Mouse (Mus musculus) thymus, postnatal 14 days (tissue): ENCODE data around the gene Herc1.
A peak's percentile ranks its signal among the peaks of the same experiment; 100 is the strongest.

Experiments
- DNase-seq: peaks from one replicate; pipeline ENCODE4 v3.0.0; 2021

The Herc1 gene

DNA sequence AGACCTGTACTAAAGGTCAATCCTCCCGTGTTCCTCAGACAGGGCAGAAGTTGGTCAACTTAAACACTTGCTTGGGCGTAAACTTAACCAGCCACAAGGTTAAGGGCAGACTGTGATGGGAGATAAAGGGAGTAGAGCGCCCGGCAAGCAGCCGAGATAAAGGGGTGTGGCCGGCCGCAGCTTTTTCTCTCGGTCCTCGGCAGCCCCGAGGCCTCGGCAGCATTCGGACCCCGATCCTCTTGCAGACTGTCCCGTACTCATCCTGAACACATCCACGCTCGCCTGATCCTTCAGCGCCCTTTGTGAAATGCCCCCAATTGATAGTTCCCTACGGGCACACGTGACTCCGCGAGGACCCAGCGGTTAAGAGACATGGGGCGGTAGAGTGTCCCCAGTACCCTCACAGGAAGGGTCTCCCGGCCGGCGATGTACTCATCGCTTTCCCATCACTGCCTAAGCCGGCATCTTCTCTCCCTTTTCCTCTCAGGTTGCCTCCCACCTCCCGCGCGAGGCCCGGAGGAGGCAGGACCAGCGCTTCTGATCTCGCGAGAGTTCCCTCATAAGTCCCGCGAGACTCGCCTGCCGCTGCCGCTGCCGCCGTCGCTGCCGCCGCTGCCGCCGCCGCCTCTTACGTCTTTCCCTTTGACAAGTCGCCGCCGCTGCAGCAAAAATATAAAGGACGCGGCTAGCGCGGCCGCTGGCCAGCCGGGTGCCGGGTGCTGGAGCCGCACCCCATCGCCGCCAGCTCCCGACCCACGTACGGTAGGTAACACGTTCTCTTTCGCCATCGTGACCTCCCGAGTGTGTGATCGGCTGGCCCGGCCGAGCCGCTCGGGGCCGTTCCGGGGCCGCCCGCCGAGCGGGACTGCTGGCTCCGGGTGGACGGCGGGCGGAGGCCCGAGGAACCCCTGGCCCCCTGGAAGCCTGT, at the start of gene Herc1:
TSS of gene Herc1 (plus strand) at position 591 of the 928 bp plus-strand sequence.
- DNase-seq, result peak; percentile 97

DNA sequence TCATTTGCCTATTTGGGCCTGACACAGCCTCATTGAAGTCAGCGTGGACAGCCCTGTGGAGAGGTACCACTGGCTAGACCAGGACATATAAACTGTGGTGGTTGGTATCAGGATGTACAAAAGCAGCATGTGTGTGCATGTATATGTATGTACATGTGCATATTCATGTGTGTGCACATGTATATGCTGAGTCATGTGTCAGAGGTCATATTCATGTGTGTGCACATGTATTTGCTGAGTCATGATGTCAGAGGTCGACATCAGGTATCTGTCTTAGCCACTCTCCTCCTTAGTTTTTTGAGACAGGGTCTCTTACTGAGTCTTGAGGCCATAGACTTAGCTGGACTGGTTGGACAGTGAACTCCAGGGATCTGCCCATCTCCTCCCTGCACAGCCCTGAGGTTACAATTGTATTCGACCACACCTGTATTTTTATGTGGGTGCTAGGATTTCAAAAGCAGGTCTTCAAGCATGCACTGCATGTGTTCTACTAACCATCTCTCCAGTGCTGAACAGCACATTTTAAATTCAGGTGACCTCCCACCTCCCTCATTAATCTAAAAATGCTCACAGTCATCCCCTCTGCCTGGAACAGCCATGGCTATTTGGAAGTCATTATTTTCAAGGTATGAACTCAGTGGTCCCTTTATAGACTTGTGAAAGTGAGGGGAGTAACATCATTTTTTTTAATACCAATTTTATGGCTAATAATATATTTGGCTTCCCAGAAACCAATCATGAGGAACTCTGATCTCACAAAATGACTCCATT, 45.7 kb upstream of the Herc1 start:
- DNase-seq, result no peak

GRCm38 (mm10) chr9:66305121-66306112, 44.8 kb upstream of the Herc1 start:
- DNase-seq, result peak; percentile 47

DNA sequence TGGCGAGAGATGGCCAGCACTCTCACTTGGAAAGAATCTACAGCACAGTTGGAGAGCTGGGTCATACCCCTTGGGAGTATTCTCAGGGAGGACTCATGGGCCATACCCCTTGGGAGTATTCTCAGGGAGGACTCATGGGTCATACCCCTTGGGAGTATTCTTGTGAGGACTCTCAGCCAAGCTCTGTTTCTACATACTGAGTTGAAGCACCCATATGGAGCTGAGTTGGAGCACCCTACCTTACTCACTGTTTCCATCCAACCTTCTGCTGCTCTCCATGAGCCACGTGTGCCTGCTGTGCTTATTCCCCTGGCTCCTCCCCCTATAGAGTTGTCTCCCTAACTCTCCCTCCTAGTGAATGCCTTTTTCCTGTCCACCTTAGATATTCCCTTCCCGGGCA, 43.8 kb upstream of the Herc1 start:
- no peak for DNase-seq

- peak; percentile 11 for DNase-seq
Observed at GRCm38 (mm10) chr9:66307341-66307740, 42.9 kb upstream of the Herc1 start.

- DNase-seq, result no peak
Observed at GRCm38 (mm10) chr9:66308741-66309140, 41.5 kb upstream of the Herc1 start.

DNA sequence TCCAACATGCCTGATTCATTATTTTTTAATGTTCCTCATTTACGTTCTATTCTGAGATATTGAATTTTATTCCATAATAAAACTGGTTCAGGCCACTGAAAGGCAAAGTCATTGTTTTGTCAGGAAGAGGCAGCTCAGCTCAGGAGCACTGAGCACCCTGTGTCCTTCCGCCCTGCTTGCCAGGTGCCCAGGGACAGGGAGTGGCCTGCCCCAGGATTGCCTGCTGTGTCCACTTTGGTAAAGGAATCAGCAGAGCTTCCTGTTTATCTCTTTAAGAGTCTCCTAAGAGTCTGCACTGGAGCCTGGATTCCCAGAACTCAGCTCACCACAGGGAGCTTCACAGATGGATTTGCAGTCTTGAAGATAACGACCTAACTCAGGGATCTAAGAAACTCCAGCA, 38.8 kb upstream of the Herc1 start:
- DNase-seq, result no peak

DNA sequence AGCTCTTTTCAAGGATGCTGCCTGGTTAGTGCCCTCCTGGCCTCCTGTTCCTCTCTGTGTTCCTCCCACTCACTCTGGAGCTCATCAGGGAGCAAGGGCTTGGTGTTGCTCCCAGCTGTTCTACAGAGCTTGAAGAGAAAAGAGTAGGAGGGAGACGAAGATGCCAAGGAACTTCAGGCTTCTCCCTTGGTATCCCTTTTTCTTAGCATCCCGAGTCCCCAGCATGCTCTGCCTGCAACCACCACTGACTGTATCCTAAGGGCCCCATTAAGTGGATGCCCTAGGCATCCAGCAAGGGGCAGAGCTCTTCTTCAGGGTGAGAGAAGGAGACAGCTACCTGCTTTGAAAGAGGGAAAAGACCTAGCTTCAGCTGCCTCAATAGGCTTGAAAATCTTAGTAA, 33.6 kb upstream of the Herc1 start:
- DNase-seq, result no peak

DNA sequence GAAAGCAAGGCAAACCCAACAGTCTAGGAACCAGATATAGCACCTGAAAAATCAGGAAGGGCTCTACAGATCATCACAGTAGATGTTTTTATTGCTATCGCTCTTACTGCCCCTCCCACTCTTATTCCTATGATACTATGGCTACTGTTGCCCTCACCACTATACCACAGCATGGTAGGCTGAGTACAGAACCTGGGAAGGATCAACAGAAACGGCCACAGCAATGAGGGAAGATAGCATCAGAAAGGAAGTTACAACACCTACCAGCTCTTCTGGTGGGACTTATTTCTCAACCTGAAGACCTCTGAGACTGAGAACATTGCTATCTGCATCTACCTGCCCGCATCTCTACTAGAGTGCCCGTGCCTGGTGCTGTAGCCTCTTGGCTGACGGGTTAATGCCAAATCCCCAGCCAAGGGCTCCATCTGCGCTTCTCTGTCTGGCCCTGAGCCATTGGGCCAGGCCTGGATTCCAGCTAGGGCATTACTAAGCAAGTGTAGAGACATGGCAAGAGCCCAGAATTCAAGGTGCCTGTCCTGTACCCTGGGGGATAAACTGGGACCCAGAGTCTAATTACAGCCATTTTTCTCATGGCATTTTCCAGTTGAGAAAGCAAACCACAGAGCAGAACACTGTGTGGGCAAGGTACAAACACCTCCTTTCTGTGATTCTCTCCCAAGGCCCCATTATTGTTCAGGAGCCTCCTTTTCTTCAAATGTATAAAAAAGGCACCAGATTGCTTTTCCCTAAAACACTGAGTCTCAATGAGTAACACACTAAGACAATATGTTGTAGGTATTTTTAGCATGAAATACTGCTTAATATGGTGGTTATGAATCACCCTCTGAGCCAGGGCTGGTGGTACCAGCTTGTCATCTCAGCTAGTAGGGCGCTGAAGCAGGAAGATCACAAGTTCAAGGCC, 28.0 kb upstream of the Herc1 start:
- DNase-seq, result no peak

DNA sequence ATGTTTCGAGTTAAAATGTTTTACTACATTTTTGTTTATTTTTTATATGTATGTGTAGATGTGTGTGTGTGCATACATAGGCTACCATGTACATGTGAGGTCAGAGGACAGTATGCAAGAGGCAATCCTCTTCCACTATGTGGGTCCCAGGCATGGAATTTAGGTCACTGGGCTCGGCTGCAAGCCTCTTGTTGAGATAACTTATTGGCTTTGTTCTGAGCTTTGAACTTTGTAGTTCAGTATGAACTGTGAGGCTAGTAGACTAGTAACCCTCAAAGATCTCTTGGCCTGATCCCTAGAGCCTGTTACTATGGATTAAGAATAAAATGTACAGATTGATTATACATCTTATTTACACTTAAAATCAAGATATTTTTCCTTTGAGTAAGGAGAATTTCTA, 23.4 kb upstream of the Herc1 start:
- no peak for DNase-seq

- no peak for DNase-seq
Observed at GRCm38 (mm10) chr9:66329474-66329873, 20.8 kb upstream of the Herc1 start.

GRCm38 (mm10) chr9:66330437-66330836, 19.8 kb upstream of the Herc1 start:
- DNase-seq, result no peak

GRCm38 (mm10) chr9:66331548-66331947, 18.7 kb upstream of the Herc1 start:
- no peak for DNase-seq

GRCm38 (mm10) chr9:66332393-66332792, 17.9 kb upstream of the Herc1 start:
- no peak for DNase-seq

- DNase-seq, result no peak
Observed at GRCm38 (mm10) chr9:66337280-66337679, 13.0 kb upstream of the Herc1 start.

DNA sequence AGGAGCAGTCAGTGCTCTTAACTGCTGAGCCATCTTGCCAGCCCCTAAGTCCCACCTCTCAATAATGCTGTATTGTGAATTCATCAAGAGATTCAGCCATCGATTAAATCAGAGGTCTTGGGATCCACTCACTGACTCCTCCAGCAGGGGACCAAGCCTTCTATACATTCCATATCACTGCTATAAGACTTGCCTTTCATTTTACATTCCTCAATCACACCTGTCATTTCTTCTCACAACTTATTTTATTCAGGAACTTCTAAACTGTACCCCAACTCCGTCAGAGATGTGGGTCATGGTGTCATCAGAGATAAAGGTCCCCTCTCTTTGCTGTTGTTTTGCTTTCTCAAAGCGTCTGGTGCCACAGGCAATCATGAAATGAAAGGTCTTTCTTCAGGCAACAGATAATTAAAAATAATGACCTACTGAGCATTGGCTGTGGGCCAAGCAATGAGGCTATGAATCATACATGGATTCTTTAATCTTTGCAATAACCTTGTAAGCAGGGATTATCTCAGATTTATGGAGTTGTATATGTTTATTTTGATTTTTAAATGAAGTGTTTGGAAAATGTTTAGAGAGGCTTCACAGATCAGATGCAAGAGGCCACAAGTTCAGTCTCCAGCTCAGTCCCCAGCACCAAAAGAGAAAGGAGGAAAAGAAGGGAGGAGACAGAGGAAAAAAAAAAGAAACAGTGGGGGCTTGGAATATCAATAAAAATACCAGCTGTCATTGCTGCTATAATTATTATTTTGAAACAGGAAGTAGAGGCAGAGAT, 12.1 kb upstream of the Herc1 start:
- no peak for DNase-seq

DNA sequence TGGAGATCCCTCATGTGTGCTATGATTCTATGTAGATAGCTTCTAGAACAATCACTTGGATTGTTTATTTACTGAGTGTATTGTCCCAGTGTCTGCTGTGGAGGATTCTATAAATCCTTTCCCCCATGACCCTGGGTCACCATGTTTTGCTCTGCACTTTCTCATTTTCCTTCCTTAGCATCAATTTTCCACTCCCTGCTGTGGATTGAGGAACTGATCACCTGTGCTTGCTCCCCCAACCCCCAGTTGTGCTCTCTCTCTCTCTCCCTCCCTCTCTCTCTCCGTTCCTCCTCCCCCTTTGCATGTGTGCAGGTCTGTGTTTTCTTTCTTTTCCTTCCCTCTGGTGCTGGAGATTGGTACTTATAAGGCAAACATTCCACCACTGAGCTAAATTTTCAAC, 10.5 kb upstream of the Herc1 start:
- DNase-seq, result no peak

- peak; percentile 25 for DNase-seq
Observed at GRCm38 (mm10) chr9:66340394-66341094, 9.7 kb upstream of the Herc1 start.

DNA sequence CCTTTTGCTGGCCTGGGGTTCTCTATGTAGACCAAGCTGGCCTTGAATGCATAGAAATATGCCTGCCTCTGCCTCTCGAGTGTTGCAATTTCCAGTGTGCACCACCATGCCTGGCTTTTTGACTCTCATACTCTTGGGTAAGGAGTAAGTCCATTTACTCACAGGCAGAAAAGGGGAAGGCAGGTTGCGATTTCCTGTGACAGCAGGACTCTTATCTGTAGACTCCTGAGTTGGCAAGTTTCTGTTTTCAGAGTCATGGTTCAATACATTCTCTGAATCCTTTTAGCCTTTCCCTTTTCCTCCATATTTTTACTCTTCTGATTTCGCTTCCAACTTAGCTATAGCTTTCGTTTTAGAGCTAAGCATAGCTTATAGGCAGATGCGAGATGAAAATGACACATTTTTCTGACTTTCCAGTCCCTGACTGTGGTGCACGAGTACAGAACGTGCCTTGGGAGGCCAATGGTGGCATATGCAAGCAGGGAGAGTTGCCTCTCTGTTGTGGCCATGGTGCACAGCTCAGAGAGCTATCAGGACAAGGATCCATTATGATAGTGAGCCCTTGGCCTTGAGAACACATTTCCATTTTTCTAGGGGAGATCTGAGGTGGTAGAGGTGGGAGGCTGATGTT, 2.7 kb upstream of the Herc1 start:
- no peak for DNase-seq
